Mouse (Mus musculus) liver, adult 2 months (tissue): Measurements from ENCODE around the gene Plaur.

Experiments
- CTCF ChIP-seq: fragments of 200-500 bp; IDR thresholded peaks from 2 replicates; pipeline ENCODE4 v1.5.1; 2011; ENCODE audit warnings: low read depth, low read length, control low read depth
- POLR2A ChIP-seq: fragments of 200-500 bp; IDR thresholded peaks from 2 replicates; pipeline ENCODE4 v1.6.1; 2011; ENCODE audit warnings: low read length, control low read depth; ENCODE audit not compliant: insufficient read depth; ENCODE audit errors: extremely low read depth

DNA sequence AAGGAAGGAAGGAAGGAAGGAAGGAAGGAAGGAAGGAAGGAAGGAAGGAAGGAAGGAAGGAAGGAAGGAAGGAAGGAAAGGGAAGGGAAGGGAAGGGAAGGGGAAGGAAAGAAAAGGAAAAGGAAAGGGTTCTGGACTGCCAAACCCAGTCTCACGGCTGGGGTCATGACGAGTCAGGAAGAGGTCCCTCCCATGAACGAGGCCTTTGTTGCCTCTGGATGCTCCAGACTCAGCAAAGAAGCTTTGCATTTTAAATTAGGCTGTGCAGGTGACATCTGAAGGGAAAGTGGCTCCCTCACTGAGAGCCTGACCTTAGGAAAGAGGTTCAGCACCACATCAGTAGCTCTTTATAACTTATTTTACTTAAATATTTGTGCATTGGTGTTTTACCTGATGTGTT, 56.8 kb downstream of the Plaur start:
- no peak for TF ChIP-seq POLR2A
- TF ChIP-seq CTCF = no peak
